Comparison of ENCODE assay signal across 12 mouse cellular contexts in the genomic region with DNA sequence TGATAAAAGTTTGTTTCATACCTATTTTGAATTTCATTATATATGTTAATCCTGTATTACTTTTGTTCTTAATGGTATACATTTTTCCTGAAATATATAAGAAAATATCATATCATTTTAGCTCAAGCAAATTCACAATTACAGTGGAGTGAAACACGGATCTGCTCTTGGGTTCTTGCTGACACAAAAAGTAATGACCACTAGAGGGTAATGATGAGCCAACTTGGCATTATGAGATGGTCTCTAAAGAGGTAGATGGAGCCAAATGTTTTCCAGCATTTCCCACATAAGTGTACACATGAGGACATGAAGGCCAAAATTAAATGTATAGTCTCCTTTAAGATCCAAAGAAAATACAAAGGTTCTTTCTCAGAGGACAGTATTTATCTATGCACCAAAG. TPM values are rescaled to one million over a fixed set of nuclear protein-coding genes. Genes with fewer than 3 reads are reported as not detected.
DNase-seq lines count a peak whose midpoint lies in the region; ATAC-seq and TF ChIP-seq lines count a peak whose summit lies in the region.
"Had no signal": no experiment of that assay in that cellular context is flagged by ENCODE, and none has a peak within 500 bp of the region (broad histone marks: within the 10 kb centered on the region; RNA-seq: fewer than 3 reads in every experiment).

No protein-coding gene starts in this region.

- H3K27ac ChIP-seq in left cerebral cortex, adult 2 months = no peak overlapping the region
- H3K27ac ChIP-seq: heart, embryonic 13.5 days had no signal

- intact Hi-C loops in left cerebral cortex, adult 2 months (cut with DNase I) = loop anchor here (2.0 kb wide), 1 partner anchor 32 kb away; no protein-coding TSS in a partner anchor

- no peak overlapping the region for H3K4me3 ChIP-seq in left cerebral cortex, adult 2 months
- H3K4me3 ChIP-seq: heart, embryonic 13.5 days had no signal

- peak; percentile 51 to 72 for DNase-seq in cerebellum, postnatal 10 days
- DNase-seq in left cerebral cortex, adult 2 months (ENCODE audit: extremely low spot score in 1 of 2, low spot score in 2 of 2) = no peak
- DNase-seq in left cerebral cortex, adult 18-20 months (ENCODE audit: low spot score in 2 of 2) = no peak
- peak; percentile 63 for DNase-seq in MN1 (ENCODE audit: low spot score)
- DNase-seq in lung, postnatal 25 days (ENCODE audit: low spot score) = peak; percentile 14
- DNase-seq in right cerebral cortex, postnatal 14 days = no peak
- DNase-seq: thymus, postnatal 25 days had no signal

- no peak for ATAC-seq in cerebellum, adult (ENCODE audit: insufficient number of reproducible peaks, low FRiP score, low TSS enrichment)
- no peak for ATAC-seq in erythroblast, adult 5-6 weeks (replicated peaks; ENCODE audit: low FRiP score, poor library complexity, severe bottlenecking)

- TF ChIP-seq CTCF in left cerebral cortex, adult 2 months (IDR thresholded peaks at IDR 0.05) = peak; percentile 72

RNA-seq across cellular contexts. Expression of a gene that starts 3.1 kb away (rescaled TPM):
- total RNA-seq in left cerebral cortex, adult 2 months (2021) = not detected
- not detected for total RNA-seq in left cerebral cortex, adult 18-20 months (2021)
- total RNA-seq in erythroblast, adult 5-6 weeks (2015; ENCODE audit: low replicate concordance) = not detected in 2 replicates
- not detected in 2 replicates for total RNA-seq in erythroblast, adult 5-6 weeks (2017; ENCODE audit: low replicate concordance)

RNA-seq across cellular contexts. Expression of a gene that starts 8.9 kb away (rescaled TPM):
- total RNA-seq in left cerebral cortex, adult 2 months (2021) = not detected
- total RNA-seq in left cerebral cortex, adult 18-20 months (2021) = not detected
- not detected in 2 replicates for total RNA-seq in erythroblast, adult 5-6 weeks (2015; ENCODE audit: low replicate concordance)
- not detected in 2 replicates for total RNA-seq in erythroblast, adult 5-6 weeks (2017; ENCODE audit: low replicate concordance)
- total RNA-seq: layer of hippocampus, adult 8-10 months had no signal

RNA-seq across cellular contexts. Expression of a gene that starts 20.3 kb away (rescaled TPM):
- total RNA-seq in left cerebral cortex, adult 2 months (2021) = not detected
- not detected for total RNA-seq in left cerebral cortex, adult 18-20 months (2021)
- not detected in 2 replicates for total RNA-seq in erythroblast, adult 5-6 weeks (2015; ENCODE audit: low replicate concordance)
- total RNA-seq in erythroblast, adult 5-6 weeks (2017; ENCODE audit: low replicate concordance) = not detected in 2 replicates
- total RNA-seq: G1E; layer of hippocampus, adult 8-10 months had no signal

RNA-seq across cellular contexts. Expression of a gene that starts 27.3 kb away (rescaled TPM):
- 100 to 1,000 TPM; 237 TPM for total RNA-seq in left cerebral cortex, adult 2 months (2021)
- 100 to 1,000 TPM; 214 to 225 TPM for total RNA-seq in left cerebral cortex, adult 18-20 months (2021)
- 37.2 and 48.6 TPM in 2 replicates for total RNA-seq in erythroblast, adult 5-6 weeks (2015; ENCODE audit: low replicate concordance)
- 8.2 and 24.3 TPM in 2 replicates for total RNA-seq in erythroblast, adult 5-6 weeks (2017; ENCODE audit: low replicate concordance)

RNA-seq across cellular contexts. Expression of a gene that starts 28.9 kb away (rescaled TPM):
- not detected for total RNA-seq in left cerebral cortex, adult 2 months (2021)
- not detected for total RNA-seq in left cerebral cortex, adult 18-20 months (2021)
- not detected in 2 replicates for total RNA-seq in erythroblast, adult 5-6 weeks (2015; ENCODE audit: low replicate concordance)
- total RNA-seq in erythroblast, adult 5-6 weeks (2017; ENCODE audit: low replicate concordance) = not detected in 2 replicates
- total RNA-seq: layer of hippocampus, adult 8-10 months had no signal

Comparison
In these comparisons a context has a peak if more than half of its experiments do, and no peak if none do; other contexts are left out.
1. DNase-seq: peak in cerebellum, postnatal 10 days (2 of 2), MN1 (single experiment) and lung, postnatal 25 days (single experiment); none in left cerebral cortex, adult 2 months (0 of 2), left cerebral cortex, adult 18-20 months (0 of 2) and right cerebral cortex, postnatal 14 days (single experiment).